Mouse (Mus musculus) spleen, adult 18-20 months (tissue): ENCODE results near the gene Tmem126b.

Experiments used
- DNase-seq, 2 experiments: peaks; one replicate each; pipeline ENCODE4 v3.0.0; 2022; ENCODE audit warnings: mixed read lengths in 2 of 2

The Tmem126b gene

GRCm38 (mm10) chr7:90475793-90476312, at the start of gene Tmem126b:
Gene Tmem126b, minus strand, starts transcription at chr7:90476001.
- DNase-seq, result peak; percentile 99

GRCm38 (mm10) chr7:90512293-90512692, 36.5 kb upstream of the Tmem126b start:
- no peak for DNase-seq

- DNase-seq, result no peak
Measured at GRCm38 (mm10) chr7:90508124-90508523, 32.3 kb upstream of the Tmem126b start.

GRCm38 (mm10) chr7:90482607-90483006, 6.8 kb upstream of the Tmem126b start:
- DNase-seq, result no peak

GRCm38 (mm10) chr7:90476313-90477245, 778 bp upstream of the Tmem126b start, which contains the start of gene Dlg2:
Gene Dlg2, plus strand, starts transcription at chr7:90476672.
- no peak for DNase-seq

- DNase-seq, result no peak
Measured at GRCm38 (mm10) chr7:90473511-90473910, 2.3 kb downstream of the Tmem126b start.

GRCm38 (mm10) chr7:90461441-90461840, 14.4 kb downstream of the Tmem126b start:
- no peak for DNase-seq

- peak; percentile 47 to 59 for DNase-seq
Measured at GRCm38 (mm10) chr7:90460930-90461329, 14.9 kb downstream of the Tmem126b start.

GRCm38 (mm10) chr7:90460330-90460729, 15.5 kb downstream of the Tmem126b start:
- no peak for DNase-seq

- DNase-seq, result no peak
Measured at GRCm38 (mm10) chr7:90457517-90457916, 18.3 kb downstream of the Tmem126b start.

GRCm38 (mm10) chr7:90456845-90457468, 18.8 kb downstream of the Tmem126b start, which contains the start of gene Tmem126a:
Gene Tmem126a, minus strand, starts transcription at chr7:90457229.
- peak; percentile 66 to 71 for DNase-seq

- DNase-seq, result no peak
Measured at GRCm38 (mm10) chr7:90456149-90456844, 19.5 kb downstream of the Tmem126b start.

GRCm38 (mm10) chr7:90444206-90444605, 31.6 kb downstream of the Tmem126b start:
- DNase-seq, result no peak

- DNase-seq, result peak; percentile 60 to 73
Measured at GRCm38 (mm10) chr7:90443101-90444091, 32.4 kb downstream of the Tmem126b start.

- peak; percentile 91 for DNase-seq
Measured at GRCm38 (mm10) chr7:90442518-90443080, 33.2 kb downstream of the Tmem126b start, which contains the start of gene Crebzf. Gene Crebzf, plus strand, starts transcription at chr7:90442729.

GRCm38 (mm10) chr7:90442070-90442469, 33.7 kb downstream of the Tmem126b start:
- DNase-seq, result no peak

- no peak for DNase-seq
Measured at GRCm38 (mm10) chr7:90440044-90440443, 35.8 kb downstream of the Tmem126b start.

GRCm38 (mm10) chr7:90432221-90432620, 43.6 kb downstream of the Tmem126b start:
- DNase-seq, result no peak

GRCm38 (mm10) chr7:90427006-90427405, 48.8 kb downstream of the Tmem126b start:
- no peak for DNase-seq

GRCm38 (mm10) chr7:90426020-90427001, 49.5 kb downstream of the Tmem126b start, which contains the start of gene Ccdc89:
Gene Ccdc89, plus strand, starts transcription at chr7:90426577.
- peak; percentile 7 to 12 for DNase-seq
